Mouse (Mus musculus) common myeloid progenitor, adult 5-6 weeks (primary cell): ENCODE measurements around the gene Cracr2b. TPM values are rescaled to one million over a fixed set of nuclear protein-coding genes. Genes with fewer than 3 reads are reported as not detected.

ENCODE experiments used
- ATAC-seq: replicated peaks from 2 replicates; pipeline ENCODE4 v1.8.0; 2016; ENCODE audit warnings: low read depth, mild to moderate bottlenecking, moderate TSS enrichment, inconsistent platforms; ENCODE audit not compliant: poor library complexity, severe bottlenecking
- total RNA-seq: library from RNA; stranded (forward); fragments of 200-1000, 187-1606 nt; gene quantifications from 2 replicates; pipeline ENCODE4 v1.2.3, GENCODE M21; 2017

The Cracr2b gene
- total RNA-seq, 1 experiment from 2014 or later, result not detected

- ATAC-seq, result peak; percentile 43
These were observed 6.5 kb downstream of the Cracr2b start, which contains the start of gene Cd151 for GRCm38 (mm10) chr7:141467230-141468030. TSS of gene Cd151 (plus strand) at chr7:141467392.

DNA sequence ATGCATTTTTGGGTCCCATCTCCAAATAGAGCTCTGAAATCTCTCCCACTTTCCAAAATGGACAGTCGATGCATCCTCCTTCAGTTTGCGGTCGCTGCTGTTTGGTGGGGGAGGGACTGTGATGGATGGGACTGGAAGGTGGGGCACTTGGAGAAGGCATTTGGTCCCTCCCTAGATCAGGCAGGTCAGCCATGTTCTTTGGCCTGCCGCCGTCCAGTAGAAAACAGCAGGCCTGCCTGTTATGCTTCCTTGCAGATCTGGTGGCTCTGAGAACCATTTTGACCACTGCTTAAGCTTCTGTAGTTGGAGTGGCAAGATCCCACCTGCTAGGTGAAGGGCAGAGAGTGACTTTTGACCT lies 7.2 kb downstream of the Cracr2b start:
- no peak for ATAC-seq

- ATAC-seq, result peak; percentile 66
These were observed 7.8 kb downstream of the Cracr2b start for GRCm38 (mm10) chr7:141468522-141469211.

- no peak for ATAC-seq
These were observed 8.5 kb downstream of the Cracr2b start for GRCm38 (mm10) chr7:141469352-141469751.

GRCm38 (mm10) chr7:141469901-141470636 lies 9.2 kb downstream of the Cracr2b start:
- ATAC-seq, result no peak

DNA sequence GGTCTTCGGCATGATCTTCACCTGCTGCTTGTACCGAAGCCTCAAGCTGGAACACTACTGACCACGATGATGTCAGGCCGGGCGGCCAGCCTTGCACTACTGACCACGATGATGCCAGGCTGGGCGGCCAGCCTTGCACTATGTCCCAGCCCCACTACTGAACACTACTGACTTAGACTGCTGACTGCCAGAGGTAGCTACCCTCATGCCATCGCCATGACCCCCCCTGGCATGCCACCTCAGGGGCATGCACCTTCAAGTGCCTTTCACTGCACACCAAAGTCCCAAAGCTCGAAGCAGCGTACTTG lies 9.7 kb downstream of the Cracr2b start:
- ATAC-seq, result no peak

GRCm38 (mm10) chr7:141471236-141471635 lies 10.3 kb downstream of the Cracr2b start:
- ATAC-seq, result no peak

- no peak for ATAC-seq
These were observed 11.3 kb downstream of the Cracr2b start for GRCm38 (mm10) chr7:141472226-141472625.

GRCm38 (mm10) chr7:141472763-141473162 lies 11.9 kb downstream of the Cracr2b start:
- no peak for ATAC-seq

DNA sequence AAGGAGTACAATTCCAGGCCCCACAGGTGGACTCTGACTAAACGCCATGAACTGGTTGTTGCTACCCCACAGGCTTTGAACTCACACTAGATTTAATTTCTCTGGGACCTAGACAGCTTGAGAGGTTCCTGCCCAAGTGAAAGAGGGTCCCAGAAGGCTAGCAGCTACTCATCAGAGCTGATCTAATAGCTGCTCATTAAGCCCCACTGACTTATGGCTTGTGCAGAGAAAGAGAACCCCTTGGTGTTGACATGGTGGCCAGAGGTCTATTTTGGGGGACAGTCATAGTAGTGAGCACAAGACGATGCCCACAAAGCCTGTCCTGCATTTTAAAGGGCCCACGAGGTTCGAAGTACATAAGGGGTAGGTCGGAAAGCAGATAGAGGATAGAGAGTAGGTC lies 13.3 kb downstream of the Cracr2b start:
- no peak for ATAC-seq

DNA sequence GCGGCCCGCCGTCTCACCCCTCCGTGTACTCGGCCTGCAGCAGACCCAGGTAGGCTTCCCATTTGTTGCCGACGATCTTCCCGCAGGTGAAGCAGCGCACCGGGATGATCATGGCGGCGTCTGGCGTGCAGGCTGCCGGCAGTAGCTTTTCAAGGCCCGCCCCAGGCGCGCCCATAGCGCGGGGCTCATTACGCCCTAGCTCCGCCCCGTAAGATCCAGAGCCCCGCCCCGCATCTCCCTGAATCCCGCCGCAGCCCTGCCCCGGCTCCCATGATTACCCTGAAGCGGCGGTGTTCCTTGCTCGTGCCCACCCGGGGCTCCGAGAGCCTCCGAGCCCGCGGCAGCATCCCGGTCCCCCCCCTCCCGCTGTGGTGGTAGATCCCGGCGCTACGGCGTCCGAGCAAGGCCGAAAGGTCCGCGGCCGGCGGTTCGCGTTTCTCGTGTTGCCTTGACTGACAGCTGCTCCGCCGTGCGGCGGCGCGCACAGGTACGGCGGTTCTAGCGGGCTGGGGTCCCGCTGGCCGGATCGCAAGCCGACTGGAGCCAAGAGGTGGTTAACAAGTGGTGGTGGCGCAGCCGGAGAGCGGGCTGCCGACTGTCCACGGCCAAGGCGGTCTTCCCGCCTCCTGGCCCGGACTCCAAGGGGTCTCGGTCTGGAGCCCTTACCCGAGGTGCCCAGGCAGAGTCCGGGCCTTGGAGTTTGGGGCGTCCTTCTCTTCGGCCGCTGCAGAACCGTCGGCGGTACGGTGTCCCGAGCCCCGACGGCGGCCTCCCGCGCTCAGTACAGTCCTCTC lies 14.3 kb downstream of the Cracr2b start, which contains the start of the genes Polr2l and Tspan4:
Gene Polr2l (minus strand): TSS at position 122 of the 794 bp plus-strand sequence.
Gene Tspan4 (plus strand): TSS at position 230 of the 794 bp plus-strand sequence.
- peak; percentile 47 for ATAC-seq

GRCm38 (mm10) chr7:141475805-141476158 lies 14.9 kb downstream of the Cracr2b start:
- ATAC-seq, result no peak

DNA sequence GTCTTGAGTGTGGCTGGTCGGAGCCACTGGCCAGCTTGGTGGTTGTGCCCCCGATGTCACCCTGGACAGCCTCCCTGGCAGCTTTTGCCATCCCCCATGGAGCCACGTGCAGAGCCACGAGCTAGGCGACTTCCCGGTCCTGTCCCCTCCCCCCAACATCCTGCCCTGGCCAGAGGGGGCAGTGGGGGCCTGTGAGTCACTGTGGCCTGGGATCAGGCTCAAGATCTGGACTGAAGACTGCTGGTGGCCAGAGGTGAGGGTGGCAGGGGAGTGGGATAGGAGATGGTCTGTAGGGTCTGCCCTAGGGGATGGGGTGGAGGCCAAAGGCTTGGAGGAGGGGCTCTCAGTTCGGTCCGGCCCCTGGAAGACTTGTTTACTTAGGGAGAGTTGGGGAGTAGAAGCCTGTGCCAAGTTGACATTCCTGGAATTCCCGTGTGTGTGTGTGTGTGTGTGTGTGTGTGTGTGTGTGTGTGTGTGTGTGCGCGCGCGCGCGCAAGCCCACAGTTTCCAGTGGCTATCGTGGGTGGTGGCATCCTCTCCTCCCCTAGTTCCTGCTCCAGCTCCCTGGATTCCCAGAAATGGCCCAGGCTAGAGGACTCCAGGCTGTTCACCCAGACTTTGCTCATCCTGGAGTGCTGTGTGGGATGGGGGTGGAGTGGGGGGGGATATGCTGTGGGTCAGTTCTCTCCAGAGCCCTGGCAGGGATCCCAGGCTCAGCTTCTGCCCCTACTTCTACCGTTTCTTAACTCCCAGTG lies 15.5 kb downstream of the Cracr2b start:
- peak; percentile 27 for ATAC-seq

GRCm38 (mm10) chr7:141476981-141477370 lies 16.1 kb downstream of the Cracr2b start:
- 0 out of 2 replicates have a peak, but pooled peaks have one; percentile 4 for ATAC-seq

DNA sequence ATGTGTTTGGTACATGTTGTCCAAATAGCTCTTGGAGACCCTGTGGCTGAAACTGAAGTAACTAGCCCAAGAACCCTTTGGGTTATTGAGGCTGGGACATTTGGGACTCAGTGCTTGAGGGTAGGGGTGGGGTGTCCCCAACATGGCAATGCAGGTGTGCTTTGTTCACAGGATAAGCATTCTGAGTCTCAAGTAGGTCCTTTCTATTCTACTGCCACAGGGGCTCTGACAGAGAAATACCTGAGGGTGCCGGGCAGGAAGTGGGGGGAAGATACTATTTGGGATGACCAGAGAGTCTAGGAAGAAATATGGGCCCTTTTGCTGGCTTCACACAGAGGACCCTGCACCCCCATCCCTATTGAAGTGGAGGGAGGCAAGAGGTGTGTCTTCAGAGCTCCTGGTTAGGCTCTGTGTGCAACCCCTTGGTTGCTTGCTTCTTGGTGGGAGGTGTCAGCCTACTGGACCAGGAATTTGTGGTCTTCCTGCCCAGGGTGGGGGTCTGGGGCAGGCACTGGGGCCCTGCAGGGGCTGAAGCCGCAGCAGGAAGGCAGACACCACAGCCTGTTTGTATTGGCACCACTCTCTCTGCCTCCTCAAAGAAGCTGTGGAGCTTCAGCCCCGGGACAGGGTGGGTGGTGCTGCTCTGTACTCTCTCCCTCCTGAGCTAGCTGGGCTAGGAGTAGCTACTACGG lies 16.8 kb downstream of the Cracr2b start:
- ATAC-seq, result peak; percentile 13

DNA sequence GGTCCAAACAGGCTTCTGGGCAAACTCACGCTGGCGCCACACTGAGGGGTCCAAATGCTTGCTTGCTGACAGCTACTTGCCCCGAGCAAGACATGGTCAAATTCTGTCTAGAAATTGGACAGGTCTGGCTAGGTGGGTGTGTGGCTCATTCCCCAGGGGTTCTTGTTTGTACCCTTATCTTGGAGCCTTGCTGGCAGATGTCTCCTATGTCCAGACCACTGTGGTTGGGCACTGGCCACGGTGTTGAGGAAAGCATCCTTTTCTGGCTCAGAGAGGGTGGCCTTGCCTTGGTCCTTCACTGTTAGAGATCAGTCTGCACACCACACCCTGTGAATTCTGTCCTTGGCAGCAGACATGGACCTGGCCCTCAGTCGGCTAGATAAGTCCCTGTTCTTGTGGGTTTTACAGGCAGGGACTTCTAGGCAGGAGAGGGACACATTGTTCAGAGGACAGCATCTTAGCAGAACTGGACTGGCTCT lies 17.4 kb downstream of the Cracr2b start:
- ATAC-seq, result no peak

DNA sequence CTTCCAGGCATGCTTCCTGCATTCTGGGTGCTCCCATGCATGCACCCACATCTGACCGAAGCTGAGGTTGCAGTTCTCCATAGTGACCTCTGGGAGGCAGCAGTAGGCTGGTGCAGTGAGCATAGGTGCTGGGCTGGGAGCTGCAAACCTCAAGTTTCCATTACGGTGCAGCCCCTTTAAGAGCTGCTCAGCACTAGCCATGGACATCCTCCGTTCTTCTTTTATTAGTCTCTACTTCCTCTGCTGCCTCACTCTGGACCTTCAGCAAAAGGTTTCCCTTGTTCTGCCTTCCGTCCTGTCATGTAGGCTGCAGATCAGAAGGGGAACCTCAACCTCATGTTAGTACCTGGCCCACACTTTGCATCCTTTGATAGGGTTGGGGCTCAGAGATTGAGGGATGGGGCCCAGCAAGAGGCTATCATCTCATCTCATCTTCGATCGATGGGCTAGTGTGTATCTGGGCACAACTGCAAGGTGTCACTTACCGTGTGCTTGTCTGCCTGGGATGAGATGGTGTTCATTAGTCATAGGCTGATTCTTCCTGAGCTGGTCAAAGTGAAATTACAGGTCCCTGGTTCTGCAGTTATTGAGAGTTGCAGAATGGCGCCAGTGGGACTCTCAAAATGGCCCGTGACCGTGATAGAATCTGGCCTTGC lies 20.1 kb downstream of the Cracr2b start:
- ATAC-seq, result peak; percentile 67
